Mouse (Mus musculus) lung, adult 2 months (tissue): ENCODE data around the gene Cct4. TPM values are rescaled to one million over a fixed set of nuclear protein-coding genes. Genes with fewer than 3 reads are reported as not detected.

Experiments
- DNase-seq: peaks from one replicate; pipeline ENCODE4 v3.0.0; 2022
- H3K4me1 ChIP-seq: fragments of 200-500 bp; 2 replicates; pipeline ENCODE4 v1.6.1; 2011; ENCODE audit warnings: low read length; ENCODE audit not compliant: control insufficient read depth, insufficient read depth
- H3K4me3 ChIP-seq: fragments of 200-500 bp; replicated peaks from 2 replicates; pipeline ENCODE3; 2011; ENCODE audit warnings: low read depth, mild to moderate bottlenecking, control low read depth, low read length; ENCODE audit errors: extremely low read depth
- CTCF ChIP-seq: fragments of 200-500 bp; IDR thresholded peaks from 2 replicates; pipeline ENCODE4 v1.5.1; 2011; ENCODE audit warnings: mild to moderate bottlenecking, low read length, control low read depth; ENCODE audit not compliant: insufficient read depth
- POLR2A ChIP-seq: fragments of 200-500 bp; IDR thresholded peaks from 2 replicates; pipeline ENCODE4 v1.6.1; 2011; ENCODE audit warnings: low read depth, mild to moderate bottlenecking, control low read depth, low read length, borderline replicate concordance; ENCODE audit errors: extremely low read depth
- WGBS: fragments of 180-500 bp; shearing (Covaris S2); methylation state at CpG from one replicate; pipeline ENCODE4 v1.1.7; 2018; 5-methylcytosine and 5-hydroxymethylcytosine counted together
- polyA plus RNA-seq: library from polyadenylated mRNA; depleted of rRNA; stranded (reverse); fragments of >200 nt; gene quantifications from 2 replicates; pipeline ENCODE4 v1.2.3, GENCODE M21; 2012

The Cct4 gene
- polyA plus RNA-seq, 1 experiment, result 123 TPM

GRCm38 (mm10) chr11:23005276-23005675 lies 15.0 kb downstream of the Cct4 start:
- DNase-seq, result no peak
- 90% methylated on average over 1 of the region's 1 CpGs for WGBS
- Histone ChIP-seq H3K4me1 (peaks cover 5% of the 10 kb centered on the region), H3K4me3 (no peak overlapping the region)
- TF ChIP-seq CTCF (no peak), POLR2A (no peak)

GRCm38 (mm10) chr11:23007166-23007480 lies 16.8 kb downstream of the Cct4 start:
- H3K4me1 ChIP-seq, result peaks cover 5% of the 10 kb centered on the region
- no peak for DNase-seq
- WGBS, result 3% methylated on average over 6 of the region's 6 CpGs
- H3K4me3 ChIP-seq, result peak overlapping the region; percentile 71
- TF ChIP-seq POLR2A (no peak), CTCF (no peak)

GRCm38 (mm10) chr11:23007481-23008180 lies 17.3 kb downstream of the Cct4 start, which contains the start of gene Fam161a:
Fam161a (plus strand) TSS chr11:23007531.
- Histone ChIP-seq H3K4me1 (peaks cover 5% of the 10 kb centered on the region), H3K4me3 (peak within 1 kb of the TSS; percentile 71)
- no peak for TF ChIP-seq POLR2A
- no peak for TF ChIP-seq CTCF
- under 1% methylated on average over 22 of the region's 22 CpGs for WGBS
- DNase-seq, result peak; percentile 64

- Histone ChIP-seq H3K4me3 (peak overlapping the region; percentile 71), H3K4me1 (peaks cover 5% of the 10 kb centered on the region)
- TF ChIP-seq POLR2A, result peak; percentile 64; the same call in 1 of the 2 replicates
- no peak for TF ChIP-seq CTCF
- WGBS, result under 1% methylated on average over 40 of the region's 40 CpGs
- peak; percentile 78 for DNase-seq
Observed at GRCm38 (mm10) chr11:23008181-23008823, 18.0 kb downstream of the Cct4 start.

GRCm38 (mm10) chr11:23008824-23009200 lies 18.5 kb downstream of the Cct4 start:
- Histone ChIP-seq H3K4me3 (no peak overlapping the region), H3K4me1 (peaks cover 5% of the 10 kb centered on the region)
- 23% methylated on average over 4 of the region's 4 CpGs for WGBS
- no peak for TF ChIP-seq POLR2A
- DNase-seq, result no peak

- no peaks in the 10 kb centered on the region for H3K4me1 ChIP-seq
- DNase-seq, result no peak
- 73% methylated on average over 1 of the region's 1 CpGs for WGBS
- no peak for TF ChIP-seq POLR2A
- no peak for TF ChIP-seq CTCF
- H3K4me3 ChIP-seq, result no peak overlapping the region
Observed at GRCm38 (mm10) chr11:23013096-23013495, 22.8 kb downstream of the Cct4 start.

- WGBS, result 90% methylated on average over 4 of the region's 4 CpGs
- H3K4me1 ChIP-seq, result no peaks in the 10 kb centered on the region
- no peak overlapping the region for H3K4me3 ChIP-seq
- no peak for DNase-seq
- TF ChIP-seq CTCF, result peak; percentile 59
- no peak for TF ChIP-seq POLR2A
Observed at GRCm38 (mm10) chr11:23013580-23014294, 23.4 kb downstream of the Cct4 start.

- H3K4me3 ChIP-seq, result no peak overlapping the region
- TF ChIP-seq POLR2A (no peak), CTCF (no peak)
- DNase-seq, result no peak
- WGBS, result 82% methylated on average over 6 of the region's 6 CpGs
- no peaks in the 10 kb centered on the region for H3K4me1 ChIP-seq
Observed at GRCm38 (mm10) chr11:23014996-23015395, 24.7 kb downstream of the Cct4 start.

- H3K4me1 ChIP-seq, result no peaks in the 10 kb centered on the region
- no peak for DNase-seq
- no peak overlapping the region for H3K4me3 ChIP-seq
- 94% methylated on average over 4 of the region's 4 CpGs for WGBS
- TF ChIP-seq CTCF (no peak), POLR2A (no peak)
Observed at GRCm38 (mm10) chr11:23017943-23018342, 27.6 kb downstream of the Cct4 start.
